Mouse (Mus musculus): Measurements from ENCODE around the gene Rubcn.

Rubcn gene

GRCm38 (mm10) chr16:32870231-32870630 is 7.3 kb downstream of the Rubcn start:
- DNase-seq (ENCODE audit: low read depth, low spot score) = no peak

GRCm38 (mm10) chr16:32867919-32868552 is 9.5 kb downstream of the Rubcn start:
- peak; percentile 98 for DNase-seq (ENCODE audit: low read depth, low spot score)

- DNase-seq (ENCODE audit: low read depth, low spot score) = no peak
These were observed 10.9 kb downstream of the Rubcn start for GRCm38 (mm10) chr16:32866713-32867112.

GRCm38 (mm10) chr16:32865401-32865800 is 12.2 kb downstream of the Rubcn start:
- DNase-seq (ENCODE audit: low read depth, low spot score) = no peak

GRCm38 (mm10) chr16:32861813-32862385 is 15.7 kb downstream of the Rubcn start:
- DNase-seq (ENCODE audit: low read depth, low spot score) = no peak

- peak; percentile 76 for DNase-seq (ENCODE audit: low read depth, low spot score)
These were observed 18.6 kb downstream of the Rubcn start for GRCm38 (mm10) chr16:32858771-32859636.

GRCm38 (mm10) chr16:32858356-32858755 is 19.2 kb downstream of the Rubcn start:
- no peak for DNase-seq (ENCODE audit: low read depth, low spot score)

- no peak for DNase-seq (ENCODE audit: low read depth, low spot score)
These were observed 20.8 kb downstream of the Rubcn start for GRCm38 (mm10) chr16:32856751-32857150.

GRCm38 (mm10) chr16:32854050-32854571 is 23.5 kb downstream of the Rubcn start:
- peak; percentile 89 for DNase-seq (ENCODE audit: low read depth, low spot score)

- DNase-seq (ENCODE audit: low read depth, low spot score) = peak; percentile 27
These were observed 24.0 kb downstream of the Rubcn start for GRCm38 (mm10) chr16:32853492-32854049.

GRCm38 (mm10) chr16:32849042-32849830 is 28.3 kb downstream of the Rubcn start:
- DNase-seq (ENCODE audit: low read depth, low spot score) = no peak

- peak; percentile 68 for DNase-seq (ENCODE audit: low read depth, low spot score)
These were observed 30.5 kb downstream of the Rubcn start for GRCm38 (mm10) chr16:32847103-32847502.

- DNase-seq (ENCODE audit: low read depth, low spot score) = peak; percentile 63
These were observed 46.1 kb downstream of the Rubcn start for GRCm38 (mm10) chr16:32831501-32831900.

- DNase-seq (ENCODE audit: low read depth, low spot score) = no peak
These were observed 48.5 kb downstream of the Rubcn start for GRCm38 (mm10) chr16:32829104-32829503.

- DNase-seq (ENCODE audit: low read depth, low spot score) = no peak
These were observed 51.0 kb downstream of the Rubcn start for GRCm38 (mm10) chr16:32826521-32826920.

GRCm38 (mm10) chr16:32825380-32825779 is 52.2 kb downstream of the Rubcn start:
- DNase-seq (ENCODE audit: low read depth, low spot score) = no peak

- DNase-seq (ENCODE audit: low read depth, low spot score) = no peak
These were observed 53.5 kb downstream of the Rubcn start for GRCm38 (mm10) chr16:32824061-32824460.

GRCm38 (mm10) chr16:32823487-32823886 is 54.1 kb downstream of the Rubcn start:
- DNase-seq (ENCODE audit: low read depth, low spot score) = no peak

- no peak for DNase-seq (ENCODE audit: low read depth, low spot score)
These were observed 54.7 kb downstream of the Rubcn start for GRCm38 (mm10) chr16:32822881-32823280.

- DNase-seq (ENCODE audit: low read depth, low spot score) = no peak
These were observed 55.1 kb downstream of the Rubcn start for GRCm38 (mm10) chr16:32822450-32822827.

- no peak for DNase-seq (ENCODE audit: low read depth, low spot score)
These were observed 55.7 kb downstream of the Rubcn start for GRCm38 (mm10) chr16:32821772-32822449.

Data from brain, adult 2 months (tissue).